Mouse (Mus musculus) liver, adult 2 months (tissue): ENCODE measurements around the gene Gm44502.

ENCODE experiments used
- CTCF ChIP-seq: fragments of 200-500 bp; IDR thresholded peaks from 2 replicates; pipeline ENCODE4 v1.5.1; 2011; ENCODE audit warnings: low read depth, low read length, control low read depth
- POLR2A ChIP-seq: fragments of 200-500 bp; IDR thresholded peaks from 2 replicates; pipeline ENCODE4 v1.6.1; 2011; ENCODE audit warnings: low read length, control low read depth; ENCODE audit not compliant: insufficient read depth; ENCODE audit errors: extremely low read depth

- TF ChIP-seq POLR2A (peak; percentile 66), CTCF (peak; percentile 86)
These were observed 55.7 kb downstream of the Gm44502 start, which contains the start of gene Sco2 for GRCm38 (mm10) chr15:89373762-89374248.
